Mouse (Mus musculus): ENCODE results near the gene Samd11. TPM values are rescaled to one million over a fixed set of nuclear protein-coding genes. Genes with fewer than 3 reads are reported as not detected.

Samd11 gene
- polyA plus RNA-seq, 1 experiment from 2014 or later: 0.39 TPM

GRCm38 (mm10) chr4:156197829-156198205 is 57.6 kb downstream of the Samd11 start:
- peak overlapping the region; percentile 55 for H3K4me3 ChIP-seq (ENCODE audit: low read length)
- H3K9me3 ChIP-seq (ENCODE audit: low read length): no peaks in the 10 kb centered on the region
- peak overlapping the region; percentile 54 for H3K4me2 ChIP-seq (replicated peaks; ENCODE audit: low read depth, low read length)
- H3K27me3 ChIP-seq (ENCODE audit: insufficient read depth, low read length): 0 out of 2 replicates have a peak, but pooled peaks cover 4% of the 10 kb centered on the region
- no peaks in the 10 kb centered on the region; the same call in 1 of the 2 replicates for H3K36me3 ChIP-seq (ENCODE audit: insufficient read depth, low read length)
- H3K27ac ChIP-seq (ENCODE audit: low read length): peak overlapping the region; percentile 95
- peak overlapping the region; percentile 75 for H3K9ac ChIP-seq (replicated peaks; ENCODE audit: low read length)
- under 1% methylated on average over 26 of the region's 26 CpGs for WGBS
- ATAC-seq (ENCODE audit: low FRiP score, low TSS enrichment): peak; percentile 94
- H3K4me1 ChIP-seq (ENCODE audit: insufficient read depth, low read length): peaks cover 44% of the 10 kb centered on the region

- H3K9me3 ChIP-seq (ENCODE audit: low read length): no peaks in the 10 kb centered on the region
- peak; percentile 80 for ATAC-seq (ENCODE audit: low FRiP score, low TSS enrichment)
- H3K36me3 ChIP-seq (ENCODE audit: insufficient read depth, low read length): no peaks in the 10 kb centered on the region; the same call in 1 of the 2 replicates
- H3K4me2 ChIP-seq (replicated peaks; ENCODE audit: low read depth, low read length): peak within 1 kb of the TSS; percentile 95
- WGBS: under 1% methylated on average over 48 of the region's 88 CpGs
- H3K9ac ChIP-seq (replicated peaks; ENCODE audit: low read length): peak within 1 kb of the TSS; percentile 95
- peak within 1 kb of the TSS; percentile 95 for H3K27ac ChIP-seq (ENCODE audit: low read length)
- peak within 1 kb of the TSS; percentile 91 for H3K4me3 ChIP-seq (ENCODE audit: low read length)
- no peaks in the 10 kb centered on the region for H3K27me3 ChIP-seq (ENCODE audit: insufficient read depth, low read length)
- H3K4me1 ChIP-seq (ENCODE audit: insufficient read depth, low read length): peaks cover 44% of the 10 kb centered on the region
Measured at GRCm38 (mm10) chr4:156197131-156197828, 58.2 kb downstream of the Samd11 start, which contains the start of gene Agrn. Gene Agrn, minus strand, starts transcription at chr4:156197488.

Small RNA genes lying within 50 kb of the gene (microRNA-seq; reads per million reads assigned to microRNA genes)
- 1.1 reads per million for gene Mir7658

Other genes starting within 250 kb of the Samd11 start
- 0.90 and 1.2 TPM in 2 replicates for gene Tnfrsf4, start 241.8 kb downstream of the Samd11 start, polyA plus RNA-seq (2015; fragmentation: Nextera tagmentation; extraction: Ambion mirVana)
- gene Tnfrsf18, start 229.5 kb downstream of the Samd11 start, polyA plus RNA-seq (2015; fragmentation: Nextera tagmentation; extraction: Ambion mirVana): 1.3 and 2.5 TPM in 2 replicates
- 7.4 and 10.1 TPM in 2 replicates for gene Ttll10, start 196.2 kb downstream of the Samd11 start, polyA plus RNA-seq (2015; fragmentation: Nextera tagmentation; extraction: Ambion mirVana)
- 48.3 and 48.7 TPM in 2 replicates for gene 9430015G10Rik, start 145.7 kb downstream of the Samd11 start, polyA plus RNA-seq (2015; fragmentation: Nextera tagmentation; extraction: Ambion mirVana)
- gene Rnf223, start 125.1 kb downstream of the Samd11 start, polyA plus RNA-seq (2015; fragmentation: Nextera tagmentation; extraction: Ambion mirVana): 0.19 and 0.32 TPM in 2 replicates
- gene Agrn, start 58.2 kb downstream of the Samd11 start, polyA plus RNA-seq (2015; fragmentation: Nextera tagmentation; extraction: Ambion mirVana): 109 and 111 TPM in 2 replicates
- gene Isg15, start 54.8 kb downstream of the Samd11 start, polyA plus RNA-seq (2015; fragmentation: Nextera tagmentation; extraction: Ambion mirVana): 2.2 and 2.8 TPM in 2 replicates
- gene AW011738, start 52.4 kb downstream of the Samd11 start, polyA plus RNA-seq (2015; fragmentation: Nextera tagmentation; extraction: Ambion mirVana): 8.1 and 8.7 TPM in 2 replicates
- 0.70 and 0.90 TPM in 2 replicates for gene Perm1, start 39.8 kb downstream of the Samd11 start, polyA plus RNA-seq (2015; fragmentation: Nextera tagmentation; extraction: Ambion mirVana)
- 22.3 and 24.1 TPM in 2 replicates for gene Plekhn1, start 20.8 kb downstream of the Samd11 start, polyA plus RNA-seq (2015; fragmentation: Nextera tagmentation; extraction: Ambion mirVana)
- 70.2 and 81.1 TPM in 2 replicates for gene Noc2l, start 19.6 kb downstream of the Samd11 start, polyA plus RNA-seq (2015; fragmentation: Nextera tagmentation; extraction: Ambion mirVana)
- gene Vmn2r-ps159, start 75.4 kb upstream of the Samd11 start, polyA plus RNA-seq (2015; fragmentation: Nextera tagmentation; extraction: Ambion mirVana): not detected in 2 replicates